Mouse (Mus musculus) B cell, adult 2 months (primary cell): Measurements from ENCODE around the gene Ctdspl.

ENCODE experiments used
- DNase-seq, 2 experiments: peaks; one replicate each; pipeline ENCODE4 v3.0.0; 2022

Gene Ctdspl

DNA sequence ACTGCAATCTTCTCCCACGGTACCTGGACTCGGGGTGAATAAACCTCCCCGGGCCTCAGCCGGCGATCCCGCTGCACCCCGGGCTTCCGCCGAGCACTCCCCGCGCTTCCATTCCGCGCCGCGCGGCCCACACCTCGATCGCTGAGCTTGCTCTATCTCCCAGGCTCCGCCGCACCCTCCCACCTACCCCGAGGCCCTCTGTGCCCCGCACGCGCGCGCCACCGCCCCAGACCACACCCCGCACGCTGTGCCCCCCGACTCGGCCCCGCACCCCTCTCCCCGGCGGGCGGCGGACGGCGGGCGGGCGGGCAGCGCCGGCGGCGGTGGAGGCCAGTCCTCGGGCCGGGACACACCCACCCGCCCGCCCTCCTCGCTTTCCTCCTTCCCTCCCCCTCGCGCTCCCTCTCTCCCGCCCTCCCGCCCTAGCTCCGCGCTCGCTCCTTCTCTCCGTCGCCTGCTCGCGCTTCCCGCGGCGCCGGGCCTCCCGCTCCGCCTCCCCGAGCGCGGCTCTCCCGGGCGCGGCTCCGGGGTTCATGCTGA is at the start of gene Ctdspl:
Ctdspl (plus strand) TSS at position 343 of the 540 bp plus-strand sequence.
- DNase-seq = peak; percentile 24 to 41

DNA sequence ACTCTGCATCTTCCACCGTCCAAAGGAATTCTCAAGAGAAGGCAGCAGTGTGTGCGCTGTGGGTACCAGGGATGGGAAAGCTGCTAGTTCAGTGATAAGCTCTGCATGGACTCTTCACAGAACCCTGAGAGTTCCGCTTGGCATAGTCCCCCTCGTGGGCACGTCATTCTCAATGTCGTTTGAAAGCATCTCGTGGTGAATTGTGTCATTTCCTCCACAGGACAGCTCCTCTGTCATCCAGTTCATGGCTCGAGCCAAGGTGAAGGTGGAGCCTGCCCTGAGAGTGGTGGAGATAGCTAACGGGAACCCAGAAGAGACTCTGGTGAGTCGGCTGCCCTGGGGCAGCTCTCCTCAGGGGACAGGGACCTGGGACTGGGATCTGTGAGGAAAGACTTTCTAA is 49.4 kb upstream of the Ctdspl start:
- no peak for DNase-seq

DNA sequence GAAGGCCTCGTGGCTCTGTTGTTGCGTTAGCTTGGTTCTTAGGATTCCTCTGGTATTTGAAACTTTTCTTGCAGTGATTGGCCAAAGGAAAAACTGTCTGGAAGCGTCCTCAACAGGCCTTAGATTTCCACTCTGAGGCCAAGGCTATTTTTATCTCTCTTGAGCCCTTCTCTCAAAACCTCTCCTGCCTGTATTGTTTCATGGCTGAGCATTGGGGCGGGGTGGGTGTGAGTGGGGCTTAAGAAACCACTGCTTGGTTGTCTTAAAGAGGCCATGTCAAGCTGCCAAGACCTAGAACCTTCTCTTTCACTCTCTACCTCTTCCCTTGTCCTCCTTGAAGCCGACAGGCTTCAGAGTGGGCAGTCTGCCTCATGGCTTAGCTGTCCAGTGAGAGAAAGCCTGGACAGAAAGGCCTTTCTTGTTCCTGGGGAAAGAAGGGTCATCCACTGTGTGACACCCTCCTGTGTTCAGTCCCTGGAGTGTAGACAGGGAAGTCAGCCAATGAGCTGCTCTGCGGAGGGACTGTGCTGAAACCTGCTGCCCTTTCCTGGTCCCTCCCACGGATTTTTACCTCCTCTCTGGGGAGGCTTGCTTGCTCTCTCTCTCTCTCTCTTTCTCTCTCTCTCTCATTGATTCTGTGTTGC is 48.8 kb upstream of the Ctdspl start:
- DNase-seq = no peak

- no peak for DNase-seq
Measured at GRCm38 (mm10) chr9:118878596-118878995, 47.7 kb upstream of the Ctdspl start.

DNA sequence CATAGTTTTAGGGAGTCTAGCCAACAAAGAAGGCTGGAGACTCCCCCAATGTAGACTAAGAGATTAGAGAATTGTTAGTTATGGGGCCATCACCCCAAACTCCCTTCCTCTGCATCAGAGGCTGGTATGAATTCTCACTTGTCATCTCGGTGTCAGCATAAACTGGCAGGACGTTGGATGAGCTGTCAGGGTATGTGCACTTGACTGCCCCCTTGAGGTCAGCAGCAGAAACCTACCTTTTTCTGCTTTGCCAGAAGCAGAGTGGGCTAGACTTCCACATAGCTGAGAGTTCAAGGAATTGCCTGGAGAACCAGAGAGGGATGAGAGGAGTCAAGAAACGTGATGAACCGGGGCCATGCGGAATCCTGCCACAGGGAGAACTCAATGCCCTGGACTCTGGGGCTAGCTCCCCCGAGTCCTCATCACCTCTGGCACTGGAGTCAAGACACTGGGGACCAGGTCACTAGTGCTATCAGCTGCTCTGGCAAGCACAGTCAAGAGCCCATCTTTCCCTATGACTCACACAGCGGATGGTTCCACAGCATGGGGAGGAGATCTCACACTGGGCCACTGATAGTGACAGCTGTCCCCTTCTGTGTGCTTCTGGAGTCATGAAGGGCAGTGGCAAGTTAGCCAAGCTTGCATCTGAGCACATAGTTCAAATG is 44.8 kb upstream of the Ctdspl start:
- peak; percentile 42 to 48 for DNase-seq

DNA sequence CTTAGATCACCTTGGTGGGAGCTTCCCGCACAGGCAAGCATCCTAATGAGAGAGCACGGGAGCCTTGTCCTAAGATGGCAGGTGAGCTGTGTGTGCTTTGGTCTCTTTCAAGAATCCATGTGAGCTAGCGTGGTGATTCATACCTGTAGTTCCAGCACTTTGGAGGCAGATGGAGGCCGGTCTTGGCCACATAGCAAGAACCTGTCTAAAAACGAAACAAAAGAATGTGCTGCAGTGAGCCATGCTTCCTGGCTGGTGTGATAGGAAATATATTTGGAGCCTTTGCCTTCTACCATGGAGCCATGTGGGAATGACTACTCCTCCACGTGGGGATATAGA is 44.3 kb upstream of the Ctdspl start:
- no peak for DNase-seq

- DNase-seq = no peak
Measured at GRCm38 (mm10) chr9:118883150-118883549, 43.1 kb upstream of the Ctdspl start.

- no peak for DNase-seq
Measured at GRCm38 (mm10) chr9:118885785-118886184, 40.5 kb upstream of the Ctdspl start.

DNA sequence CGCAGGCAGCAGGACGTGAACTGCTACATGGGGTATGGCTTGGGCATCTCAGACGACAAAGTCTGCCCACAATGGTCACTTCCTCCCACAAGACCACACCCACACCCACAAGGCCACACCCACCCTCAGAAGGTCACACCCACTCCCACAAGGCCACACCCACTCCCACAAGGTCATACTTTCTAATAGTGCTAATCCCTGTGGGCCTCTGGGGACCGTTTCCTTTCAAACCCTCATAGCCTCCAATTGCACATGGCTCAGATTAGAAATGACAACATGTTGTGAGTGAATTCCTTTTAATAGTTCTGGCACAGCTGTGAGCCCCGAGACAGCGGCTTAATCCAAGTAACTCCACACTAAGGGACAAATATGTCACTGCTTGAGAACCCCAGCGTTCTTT is 39.1 kb upstream of the Ctdspl start:
- DNase-seq = no peak

GRCm38 (mm10) chr9:118887734-118888133 is 38.5 kb upstream of the Ctdspl start:
- DNase-seq = no peak

DNA sequence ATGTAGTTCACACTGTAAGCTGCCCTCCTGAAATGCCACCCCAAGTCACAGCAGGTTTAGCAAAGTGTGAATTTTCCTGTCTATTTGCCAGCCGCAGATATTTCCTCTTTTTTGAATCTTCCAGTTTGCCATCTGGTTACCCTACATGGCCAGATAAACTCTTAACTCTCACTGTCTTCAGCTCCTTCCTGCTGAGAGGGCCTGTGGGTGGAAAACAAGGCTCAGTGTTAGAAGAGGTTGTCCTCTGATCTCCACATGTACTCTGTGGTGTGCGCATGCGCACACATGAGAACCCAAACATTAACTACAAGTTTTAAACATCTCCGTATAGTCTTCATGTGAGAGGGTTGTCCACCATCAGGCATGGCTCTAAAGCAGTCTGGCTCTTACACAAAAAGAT is 36.1 kb upstream of the Ctdspl start:
- no peak for DNase-seq

DNA sequence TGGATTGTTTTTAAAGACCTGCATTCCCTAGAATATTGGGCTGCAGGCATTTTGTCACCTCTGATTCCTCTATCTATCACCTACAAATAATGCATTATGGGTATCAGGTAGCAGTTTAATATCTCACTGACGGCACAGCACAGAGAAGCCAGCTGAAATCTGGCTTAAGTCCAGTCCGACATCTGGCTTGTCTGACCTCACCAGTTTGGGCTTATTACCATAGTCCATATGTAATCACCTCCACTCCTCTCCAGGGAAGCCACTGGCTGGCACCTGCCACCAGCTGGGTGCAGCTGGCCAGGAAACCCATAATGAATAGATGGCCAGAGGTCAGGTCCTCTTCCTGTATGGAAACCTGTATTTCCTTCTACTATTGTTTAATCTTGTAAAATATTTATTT is 35.6 kb upstream of the Ctdspl start:
- DNase-seq = no peak

GRCm38 (mm10) chr9:118891068-118891467 is 35.2 kb upstream of the Ctdspl start:
- DNase-seq = no peak

DNA sequence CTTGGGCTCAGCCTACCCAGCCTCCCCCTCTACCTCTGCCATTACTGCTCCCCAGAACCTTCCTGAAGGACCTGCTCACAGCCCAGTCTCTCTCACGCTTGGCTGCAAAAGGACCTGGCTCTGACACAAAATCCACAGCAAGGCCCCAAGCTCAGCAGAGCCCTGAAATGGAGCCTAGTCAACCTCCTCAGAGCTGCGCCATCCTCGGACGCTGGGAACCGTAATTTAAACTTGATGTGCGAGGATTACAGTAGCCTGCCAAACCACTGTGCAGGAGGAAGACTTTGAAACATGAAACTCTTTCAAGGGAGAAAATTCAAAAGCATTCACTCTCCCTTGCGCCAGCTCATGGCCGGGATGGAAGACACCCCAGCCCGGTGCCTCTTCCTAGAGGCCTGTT is 34.7 kb upstream of the Ctdspl start:
- no peak for DNase-seq

GRCm38 (mm10) chr9:118895101-118895500 is 31.2 kb upstream of the Ctdspl start:
- DNase-seq = no peak

DNA sequence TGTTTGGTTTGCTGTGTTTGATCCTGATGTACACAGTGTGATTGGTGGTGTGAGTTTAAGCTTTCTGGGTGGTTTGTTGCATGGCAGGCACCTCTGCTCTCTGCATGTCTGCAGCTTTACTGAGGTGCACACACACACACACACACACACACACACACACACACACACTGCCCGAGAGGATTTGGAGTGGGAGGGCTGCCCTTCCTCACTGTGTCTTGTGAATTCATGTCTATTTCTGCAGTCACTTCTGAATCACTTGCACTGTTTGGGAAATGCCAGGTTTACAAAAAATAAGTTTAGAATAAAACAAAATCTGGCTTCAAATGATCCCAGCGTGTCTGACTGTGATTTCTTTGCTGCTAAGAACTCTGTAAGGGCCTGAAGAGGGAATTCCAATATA is 25.6 kb upstream of the Ctdspl start:
- no peak for DNase-seq

DNA sequence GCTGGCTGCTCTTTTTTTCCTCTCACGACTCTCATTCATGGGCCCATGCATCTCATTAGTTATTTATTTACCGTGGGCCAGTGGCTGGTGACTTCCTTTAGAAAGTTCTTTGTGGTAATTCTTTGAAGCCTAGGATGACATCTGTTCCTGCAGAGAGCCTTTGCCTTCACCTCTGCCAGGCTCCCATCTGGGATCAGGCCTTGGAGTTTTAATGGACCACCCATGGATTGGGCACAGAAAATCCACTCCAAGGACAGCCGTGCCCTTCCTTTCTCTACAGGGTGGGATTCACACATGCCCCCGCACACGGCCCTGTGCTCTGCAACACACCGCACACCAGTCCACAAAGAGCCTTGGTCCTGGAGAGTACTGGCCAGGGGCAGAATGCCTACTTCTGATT is 24.3 kb upstream of the Ctdspl start:
- no peak for DNase-seq

GRCm38 (mm10) chr9:118907934-118908620 is 18.2 kb upstream of the Ctdspl start:
- DNase-seq = peak; percentile 76 to 77

GRCm38 (mm10) chr9:118913048-118913447 is 13.2 kb upstream of the Ctdspl start:
- no peak for DNase-seq

- no peak for DNase-seq
Measured at GRCm38 (mm10) chr9:118913613-118914012, 12.6 kb upstream of the Ctdspl start.

- DNase-seq = no peak
Measured at GRCm38 (mm10) chr9:118914589-118914988, 11.7 kb upstream of the Ctdspl start.

- peak; percentile 45 to 48 for DNase-seq
Measured at GRCm38 (mm10) chr9:118915290-118915689, 11.0 kb upstream of the Ctdspl start.

DNA sequence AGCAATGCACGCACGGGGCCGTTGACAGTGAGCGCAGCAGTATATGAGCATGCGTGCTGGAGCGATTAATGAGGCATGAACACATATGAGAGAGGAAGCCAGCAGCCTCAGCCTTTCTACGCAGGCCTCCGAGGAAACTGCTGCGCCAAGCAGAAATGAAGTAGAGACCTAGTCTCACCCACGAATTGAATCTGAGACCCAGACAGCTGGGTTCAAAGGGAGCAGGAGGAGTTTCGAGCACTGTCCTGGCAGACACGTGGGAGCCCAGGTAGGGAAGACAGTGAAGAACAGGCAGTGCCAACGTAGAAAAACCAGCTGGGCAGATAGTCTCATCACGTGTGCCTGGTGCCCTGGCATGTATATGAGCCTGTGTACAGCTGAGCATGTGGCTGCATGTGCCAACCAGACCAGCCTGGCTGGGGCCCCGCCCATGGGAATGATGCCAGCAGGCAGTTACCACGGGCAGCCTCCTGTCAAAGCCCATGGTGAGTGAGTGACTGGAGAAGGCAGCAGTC is 6.5 kb upstream of the Ctdspl start:
- DNase-seq = no peak
